Mouse (Mus musculus): ENCODE results near the gene Tor1aip1.
"Not testable (repeated sequence)": the region's sequence is repeated elsewhere in the genome, so short reads cannot be mapped to it uniquely, and the experiment has no call there.

The Tor1aip1 gene

GRCm38 (mm10) chr1:156035930-156036737, at the start of gene Tor1aip1:
Gene Tor1aip1 (minus strand): TSS chr1:156036480.
- ATAC-seq (ENCODE audit: low TSS enrichment), result peak; percentile 89

DNA sequence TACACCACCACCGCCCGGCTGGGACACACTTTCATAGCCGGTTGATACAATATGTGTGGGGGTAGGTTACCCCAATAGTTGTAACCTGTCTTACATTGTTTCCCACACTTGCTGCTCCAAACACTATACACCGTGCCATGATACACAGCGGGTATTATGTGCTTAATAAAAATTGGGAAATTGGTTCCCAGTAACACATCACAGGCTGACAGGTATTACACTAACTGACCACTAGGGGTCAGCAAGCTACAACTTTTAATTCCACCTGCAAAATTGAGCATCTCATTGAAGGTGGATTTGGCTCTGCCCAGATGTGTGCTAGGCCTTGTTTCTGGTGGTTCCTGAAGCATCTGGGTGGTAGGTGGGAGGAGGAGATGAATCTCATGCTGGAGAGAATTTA, 49.5 kb upstream of the Tor1aip1 start:
- ATAC-seq (ENCODE audit: low TSS enrichment), result peak; percentile 80

DNA sequence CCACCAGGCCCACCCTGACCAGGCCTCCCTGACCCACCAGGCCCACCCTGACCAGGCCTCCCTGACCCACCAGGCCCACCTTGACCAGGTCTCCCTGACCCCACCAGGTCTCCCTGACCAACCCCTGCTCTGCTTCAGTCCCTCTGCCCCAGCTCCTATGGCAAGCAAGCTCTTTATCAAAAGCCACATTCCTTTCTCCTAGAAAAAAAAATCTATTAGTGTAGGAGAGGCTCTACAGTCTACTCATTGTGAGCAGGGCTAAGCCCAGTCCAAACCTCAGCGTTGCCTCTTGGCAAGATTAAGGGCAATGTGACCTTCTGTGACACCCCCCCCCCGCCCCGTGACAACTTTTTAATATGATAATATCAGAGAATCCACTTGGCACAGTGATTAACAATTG, 48.3 kb upstream of the Tor1aip1 start:
- no peak for ATAC-seq (ENCODE audit: low TSS enrichment)

DNA sequence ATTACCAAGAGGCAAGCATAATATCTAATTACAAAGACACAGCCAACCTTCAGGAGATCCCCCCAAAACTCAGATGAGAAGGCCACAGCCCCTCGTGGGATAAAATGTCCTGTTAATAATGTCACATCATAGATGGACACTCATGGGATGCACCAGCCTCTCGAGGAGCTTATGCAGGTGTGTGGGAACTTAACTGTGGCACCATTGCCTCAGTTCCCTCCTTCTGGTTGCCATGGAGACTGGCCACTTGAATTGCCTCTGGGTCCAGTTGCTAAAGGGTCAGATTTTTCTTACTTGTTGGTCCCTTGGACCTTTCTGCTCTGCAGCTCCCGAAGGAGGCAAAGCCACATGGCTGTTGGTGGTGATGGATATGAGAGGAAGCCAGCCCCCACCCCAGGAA, 41.4 kb upstream of the Tor1aip1 start:
- no peak for ATAC-seq (ENCODE audit: low TSS enrichment)

DNA sequence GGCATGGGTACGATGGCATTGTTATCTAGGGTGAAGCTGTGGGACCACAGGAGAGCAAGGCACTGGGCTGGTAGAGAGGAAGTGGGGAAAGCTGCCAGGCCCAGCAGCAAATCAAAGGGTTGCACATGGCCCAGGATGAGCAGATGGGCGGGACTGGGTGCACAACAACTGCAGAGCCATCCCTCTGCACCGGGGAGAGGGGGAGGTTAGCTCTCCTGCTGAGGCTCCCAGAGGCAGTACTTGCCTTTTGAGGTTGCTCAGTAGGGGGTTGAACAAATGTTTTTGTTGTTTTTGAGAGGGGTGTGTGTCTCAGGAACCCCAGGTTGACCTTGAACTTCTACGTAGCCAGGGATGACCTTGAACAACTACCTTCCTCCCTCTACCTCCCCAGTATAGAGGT, 40.2 kb upstream of the Tor1aip1 start:
- no peak for ATAC-seq (ENCODE audit: low TSS enrichment)

- no peak for ATAC-seq (ENCODE audit: low TSS enrichment)
Observed at GRCm38 (mm10) chr1:156074575-156074974, 38.3 kb upstream of the Tor1aip1 start.

DNA sequence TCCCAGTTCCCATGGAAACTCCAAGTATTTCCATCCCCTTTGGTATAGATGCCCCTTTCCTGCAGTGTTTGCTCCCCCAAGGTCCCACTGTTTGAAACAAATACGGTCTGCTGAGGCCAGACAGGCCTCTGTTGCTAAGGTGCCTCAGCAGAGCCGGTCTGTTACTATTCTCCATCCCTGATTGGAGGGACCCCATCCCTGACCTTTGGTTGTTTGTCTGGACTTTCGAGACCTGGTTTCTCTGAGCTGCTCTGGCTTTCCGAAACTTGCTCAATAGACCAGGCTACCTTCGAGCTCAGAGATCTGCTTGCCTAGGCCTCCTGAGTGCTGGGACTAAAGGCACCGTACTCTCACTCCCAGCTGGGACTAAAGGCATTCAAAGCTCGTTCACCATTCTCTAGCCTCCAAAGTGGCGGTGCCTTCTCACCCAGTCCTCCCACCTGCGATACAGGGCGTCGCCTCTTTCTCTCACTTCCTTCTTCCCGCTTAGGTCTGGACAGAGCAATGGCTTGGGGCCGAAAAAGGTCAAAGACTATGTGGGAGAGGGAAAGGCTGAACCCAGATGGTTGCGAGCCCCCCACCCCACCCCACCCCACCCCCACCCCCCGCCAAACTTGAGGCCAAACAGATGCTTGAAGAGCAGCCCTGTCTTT, 37.0 kb upstream of the Tor1aip1 start:
- ATAC-seq (ENCODE audit: low TSS enrichment), result no peak

GRCm38 (mm10) chr1:156070106-156070505, 33.8 kb upstream of the Tor1aip1 start:
- no peak; the same call in 1 of the 2 replicates for ATAC-seq (ENCODE audit: low TSS enrichment)

DNA sequence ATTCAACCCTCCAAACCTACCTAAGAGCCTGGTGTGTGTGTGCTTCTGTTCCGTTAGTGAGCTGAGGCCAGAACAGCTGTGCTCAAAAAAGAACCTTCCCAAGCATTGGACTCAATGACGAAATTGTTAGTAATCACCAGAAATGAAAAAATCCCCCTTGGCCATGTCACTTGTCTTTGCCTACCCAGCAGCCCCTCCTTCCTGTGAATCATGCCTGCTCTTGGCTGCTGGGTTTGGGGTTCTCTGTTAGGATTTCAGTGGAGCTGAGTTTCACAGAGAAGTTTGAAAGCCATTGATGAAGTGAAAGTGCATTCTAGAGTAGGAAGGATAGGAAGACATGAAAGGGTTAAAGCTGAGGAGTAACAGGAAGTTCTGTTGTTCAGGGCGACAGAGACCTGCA, 29.9 kb upstream of the Tor1aip1 start:
- ATAC-seq (ENCODE audit: low TSS enrichment), result no peak

DNA sequence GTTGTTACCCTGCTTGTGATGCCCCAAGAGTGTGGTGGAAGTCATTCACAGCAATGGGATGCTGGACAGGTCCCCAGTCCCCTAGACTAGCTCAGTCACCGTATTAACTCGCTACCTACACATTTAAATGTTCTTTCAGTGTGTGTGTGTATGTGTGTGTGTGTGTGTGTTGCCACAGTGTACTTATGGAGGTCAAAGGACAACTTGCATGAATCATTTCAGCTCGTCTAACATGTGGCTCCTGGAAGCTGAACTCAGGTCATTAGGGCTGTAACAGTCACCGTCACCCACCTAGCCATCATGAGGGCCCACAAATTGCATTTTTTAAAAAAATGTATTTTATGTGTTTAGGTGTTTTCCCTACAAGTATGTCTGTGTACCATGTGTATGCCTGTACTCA, 25.9 kb upstream of the Tor1aip1 start:
- no peak for ATAC-seq (ENCODE audit: low TSS enrichment)

DNA sequence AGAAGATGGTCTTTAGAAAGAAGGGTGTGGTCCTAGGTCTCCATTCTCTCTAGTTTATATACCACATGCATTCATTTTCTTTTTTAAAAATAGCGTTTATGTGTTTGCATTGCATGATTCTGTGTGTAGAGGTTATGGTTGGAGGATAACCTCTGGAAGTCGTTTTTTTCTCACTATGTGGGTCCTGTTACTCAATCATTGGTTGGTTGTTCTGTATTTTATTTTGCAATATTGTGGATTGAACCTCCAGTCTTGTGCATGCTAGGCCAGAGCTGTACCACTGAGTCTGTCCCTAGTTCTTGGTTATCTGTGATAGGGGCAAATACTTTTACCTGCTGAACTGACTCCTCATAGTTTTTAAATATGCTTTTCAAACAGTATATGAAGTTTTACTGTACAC, 21.9 kb upstream of the Tor1aip1 start:
- no peak for ATAC-seq (ENCODE audit: low TSS enrichment)

DNA sequence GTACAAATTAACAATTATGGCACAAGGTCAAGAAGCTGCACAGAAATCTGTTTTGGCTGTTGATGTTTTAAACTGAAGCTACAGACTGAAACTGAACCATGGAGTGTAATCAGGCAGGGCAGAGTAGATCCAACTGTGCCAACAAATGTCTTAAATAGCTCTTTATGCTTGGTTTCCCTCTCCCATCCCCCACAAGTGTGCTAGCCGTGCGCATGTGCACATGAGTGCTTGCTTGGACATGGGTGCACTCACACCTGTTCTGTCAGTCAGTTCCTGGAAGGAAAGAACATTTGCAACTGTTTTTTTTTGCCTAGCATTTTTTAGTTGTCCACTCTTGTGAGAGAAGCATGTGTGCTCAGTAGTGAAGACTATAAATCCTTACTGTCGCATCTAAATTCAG, 10.4 kb upstream of the Tor1aip1 start:
- no peak for ATAC-seq (ENCODE audit: low TSS enrichment)

- ATAC-seq (ENCODE audit: low TSS enrichment), result no peak
Observed at GRCm38 (mm10) chr1:156044211-156044611, 7.9 kb upstream of the Tor1aip1 start.

- peak; percentile 73 for ATAC-seq (ENCODE audit: low TSS enrichment)
Observed at GRCm38 (mm10) chr1:156043027-156043426, 6.7 kb upstream of the Tor1aip1 start.

GRCm38 (mm10) chr1:156042481-156042880, 6.2 kb upstream of the Tor1aip1 start:
- no peak for ATAC-seq (ENCODE audit: low TSS enrichment)

- no peak for ATAC-seq (ENCODE audit: low TSS enrichment)
Observed at GRCm38 (mm10) chr1:156041451-156042241, 5.4 kb upstream of the Tor1aip1 start.

DNA sequence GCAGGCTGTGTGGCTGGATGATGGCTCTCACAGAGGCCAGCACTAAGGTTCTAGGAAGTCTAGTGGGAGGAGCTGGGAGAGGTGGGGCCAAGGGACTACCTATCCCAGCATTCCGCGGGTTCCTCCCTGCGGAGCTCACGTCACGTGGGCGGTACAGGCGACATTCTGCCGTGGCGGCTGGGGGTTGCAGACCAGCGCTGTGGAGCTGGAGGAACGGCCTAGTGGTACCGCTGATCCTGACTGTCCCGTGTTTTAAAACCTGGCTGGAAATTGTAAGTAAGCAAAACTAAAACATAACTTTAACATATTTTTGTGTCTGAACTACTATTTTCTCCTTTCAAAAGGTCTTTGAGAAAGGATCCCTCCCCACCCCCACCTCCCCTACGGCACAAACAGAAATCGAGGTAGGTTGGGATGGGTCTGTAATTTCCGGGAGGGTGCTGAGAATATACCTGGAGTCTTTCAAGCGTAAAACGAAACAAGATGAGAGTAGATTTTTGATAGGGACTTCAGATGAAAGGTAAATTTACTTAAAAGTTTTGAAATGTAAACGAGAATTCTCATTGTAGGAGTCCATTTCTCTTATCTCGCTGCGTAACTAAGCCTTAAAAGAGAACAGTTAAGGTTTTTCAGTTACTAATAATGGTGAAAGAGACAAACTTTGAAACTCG, 4.6 kb upstream of the Tor1aip1 start:
- ATAC-seq (ENCODE audit: low TSS enrichment), result peak; percentile 75

DNA sequence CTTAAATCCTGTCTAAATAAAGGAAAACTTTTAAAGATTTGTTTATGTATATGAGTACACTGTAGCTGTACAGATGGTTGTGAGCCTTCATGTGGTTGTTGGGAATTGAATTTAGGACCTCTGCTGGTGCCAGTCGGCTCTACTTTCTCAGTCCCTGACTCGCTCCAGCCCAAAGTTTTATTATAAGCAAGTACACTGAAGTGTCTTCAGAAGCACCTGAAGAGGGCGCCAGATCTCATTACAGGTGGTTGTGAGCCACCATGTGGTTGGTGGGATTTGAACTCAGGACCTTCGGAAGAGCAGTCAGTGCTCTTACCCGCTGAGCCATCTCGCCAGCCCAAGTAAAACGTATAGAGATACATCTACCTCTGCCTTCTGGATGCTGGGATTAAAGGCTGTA, 3.7 kb upstream of the Tor1aip1 start:
- not testable (repeated sequence) for ATAC-seq (ENCODE audit: low TSS enrichment)

GRCm38 (mm10) chr1:156037144-156037583, 884 bp upstream of the Tor1aip1 start:
- no peak for ATAC-seq (ENCODE audit: low TSS enrichment)

- ATAC-seq (ENCODE audit: low TSS enrichment), result peak; percentile 44
Observed at GRCm38 (mm10) chr1:156035269-156035929, 881 bp downstream of the Tor1aip1 start, which contains the start of gene Tor1aip2. Gene Tor1aip2 (plus strand): TSS chr1:156035403.

DNA sequence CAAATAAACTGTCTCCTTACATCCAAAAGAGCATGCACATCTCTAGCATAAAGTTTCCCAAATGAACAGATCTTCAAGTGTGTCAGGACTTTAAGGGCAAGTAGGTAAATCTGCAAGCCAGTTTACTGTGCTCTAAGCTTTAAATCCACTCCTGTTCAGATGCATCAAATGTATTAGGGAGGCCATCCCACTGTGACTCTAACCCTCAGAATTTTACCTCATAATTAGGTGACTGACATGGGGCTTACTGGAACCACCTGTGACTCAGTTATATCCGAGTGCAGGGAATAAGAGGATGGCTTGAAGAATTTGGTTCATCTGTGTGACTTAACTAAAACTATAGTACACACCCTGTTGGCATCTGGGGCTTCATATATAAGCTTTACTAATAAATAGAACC, 1.6 kb downstream of the Tor1aip1 start:
- no peak for ATAC-seq (ENCODE audit: low TSS enrichment)

Data from frontal cortex, adult (tissue).